Mouse (Mus musculus) lung, postnatal 36 days (tissue): ENCODE results near the gene Hk3.

Experiments
- DNase-seq: peaks from one replicate; pipeline ENCODE4 v3.0.0; 2022; ENCODE audit warnings: mixed read lengths

Gene Hk3

DNA sequence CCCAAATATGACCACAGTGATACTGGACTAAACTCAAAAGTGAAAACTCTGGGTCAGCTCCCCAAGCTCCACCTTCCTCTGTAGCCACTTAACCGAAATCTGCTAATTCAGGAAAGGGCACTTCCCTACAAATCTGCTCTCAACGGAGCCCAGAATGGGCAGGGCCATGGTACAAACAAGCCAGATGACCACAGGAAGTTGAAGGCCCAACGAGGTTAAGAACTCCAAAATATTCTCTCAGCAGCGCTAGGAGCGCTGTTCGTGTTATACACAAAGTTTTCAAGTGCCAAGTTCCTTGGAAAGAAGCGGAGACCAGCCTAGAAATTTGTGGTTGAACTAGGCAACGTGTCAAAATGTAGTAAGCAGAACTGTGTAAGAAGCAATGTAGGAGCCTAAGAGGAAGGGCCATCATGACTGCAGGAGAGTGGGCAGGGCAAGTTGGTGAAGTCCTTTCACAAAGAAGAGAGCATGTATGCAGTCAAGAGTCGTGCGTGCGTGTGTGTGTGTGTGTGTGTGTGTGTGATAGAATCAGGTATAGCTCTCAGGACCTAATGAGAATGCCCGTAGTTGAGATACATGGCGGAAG is at the start of gene Hk3:
Hk3 (minus strand) TSS at position 192 of the 586 bp plus-strand sequence.
- DNase-seq, result peak; percentile 59

DNA sequence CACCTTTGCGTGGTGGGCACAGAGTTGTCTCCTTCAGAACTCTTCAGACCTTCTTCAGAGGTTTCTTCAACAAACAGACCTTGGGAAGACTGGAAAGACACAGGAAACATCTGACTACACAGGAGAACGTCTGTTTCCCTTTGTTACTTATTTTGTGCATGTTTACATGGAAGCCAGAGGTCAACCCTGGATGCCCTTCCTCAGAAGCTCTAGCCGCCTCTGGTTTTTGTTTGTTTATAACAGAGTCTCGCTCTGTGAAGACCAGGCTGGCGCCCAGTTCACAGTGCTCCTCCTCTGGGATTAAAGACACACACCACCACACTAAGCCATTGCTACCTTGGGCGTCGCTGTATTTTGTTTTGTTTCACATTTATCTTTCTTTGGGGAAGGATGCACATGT is 48.5 kb upstream of the Hk3 start:
- DNase-seq, result peak; percentile 36

DNA sequence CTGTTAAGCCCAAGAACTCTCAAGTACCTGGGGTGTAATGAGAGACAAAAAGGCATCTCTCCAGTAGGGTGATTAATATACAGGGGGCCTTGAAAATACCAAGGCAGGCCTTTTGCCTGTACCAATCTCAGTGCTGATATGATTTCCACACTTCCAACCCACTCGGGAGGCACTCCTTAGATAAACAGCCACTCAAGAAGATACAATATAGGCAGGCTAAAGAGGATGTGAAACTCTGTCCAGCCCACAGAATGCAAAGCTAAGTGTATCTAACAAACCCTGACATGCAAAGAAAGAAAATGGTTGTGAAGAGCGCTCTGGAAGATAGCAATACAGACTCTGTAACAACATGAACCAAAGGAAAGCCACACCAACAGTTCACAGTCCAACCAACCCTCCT is 42.1 kb upstream of the Hk3 start:
- peak; percentile 15 for DNase-seq

DNA sequence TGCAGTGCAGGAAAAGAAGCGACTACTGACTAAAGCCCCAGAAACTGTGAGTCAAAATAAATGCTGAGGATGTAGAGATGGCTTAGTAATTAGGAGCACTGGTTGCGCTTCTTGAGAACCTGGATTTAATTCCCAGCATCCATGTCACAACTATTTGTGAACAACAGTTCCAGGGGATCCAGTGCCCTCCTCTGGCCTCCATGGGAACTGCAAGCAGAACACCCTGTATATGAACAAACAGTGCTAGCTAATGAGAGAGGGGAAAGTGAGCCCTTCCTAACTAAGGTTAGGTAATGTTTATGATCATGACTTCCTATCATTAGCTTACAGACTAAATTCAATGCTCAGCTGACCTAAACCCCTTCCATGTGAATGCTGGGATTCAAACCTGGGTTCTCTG is 36.9 kb upstream of the Hk3 start:
- DNase-seq, result peak; percentile 34

DNA sequence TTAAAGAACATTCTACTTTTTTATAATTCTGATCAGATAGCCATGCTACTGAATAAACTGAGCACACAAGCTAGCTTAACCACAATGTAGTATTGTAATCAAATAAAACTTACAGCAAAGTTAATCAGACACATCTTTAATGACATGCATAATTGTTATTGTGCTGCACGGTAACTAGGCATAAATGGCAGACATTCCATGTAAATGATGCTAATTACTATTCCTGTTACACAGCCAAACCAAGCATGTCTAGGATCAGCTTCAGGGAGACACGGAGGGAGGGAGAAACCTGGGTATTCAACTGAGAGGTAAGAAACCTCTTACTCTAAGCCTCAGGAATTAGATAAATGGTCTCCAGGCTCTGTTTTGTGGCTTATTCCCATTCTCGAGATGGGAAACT is 26.5 kb upstream of the Hk3 start:
- DNase-seq, result no peak

DNA sequence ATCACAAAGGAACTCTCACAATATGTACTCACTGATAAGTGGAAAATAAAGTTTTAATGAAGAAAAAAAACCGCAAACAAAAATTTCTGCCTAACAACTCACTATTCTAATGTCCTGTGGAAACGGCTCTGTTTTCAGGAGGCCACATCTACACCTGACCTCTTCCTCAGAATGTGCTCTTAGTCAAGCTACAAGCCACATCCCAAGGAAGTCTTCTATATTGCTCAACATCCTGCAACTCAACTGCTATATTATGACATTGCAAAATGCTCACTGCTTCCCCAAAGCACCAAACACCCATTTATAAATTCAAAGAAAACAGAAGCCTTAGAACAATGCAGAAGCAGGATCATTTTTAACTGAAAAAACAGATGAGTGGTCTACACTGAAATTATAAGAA is 18.8 kb upstream of the Hk3 start:
- DNase-seq, result peak; percentile 32

DNA sequence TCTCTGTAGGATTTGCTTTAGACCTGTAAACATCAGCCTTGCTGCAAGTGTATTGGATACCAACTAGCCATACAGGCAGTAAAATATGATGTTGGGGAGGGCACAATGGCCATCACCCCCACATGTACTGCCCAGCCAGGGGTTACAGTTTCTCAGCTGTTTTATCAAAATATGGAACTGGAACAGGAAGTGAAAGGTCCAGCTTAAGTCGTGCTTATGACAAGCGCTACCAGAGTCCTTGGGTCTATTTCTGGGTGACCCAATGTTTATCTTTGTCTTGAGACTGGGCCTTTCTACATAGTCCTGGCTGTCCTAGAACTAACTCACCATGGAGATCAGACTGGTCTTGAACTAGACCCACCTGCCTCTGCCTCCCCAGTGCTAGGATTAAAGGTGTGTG is 3.0 kb upstream of the Hk3 start:
- DNase-seq, result no peak

DNA sequence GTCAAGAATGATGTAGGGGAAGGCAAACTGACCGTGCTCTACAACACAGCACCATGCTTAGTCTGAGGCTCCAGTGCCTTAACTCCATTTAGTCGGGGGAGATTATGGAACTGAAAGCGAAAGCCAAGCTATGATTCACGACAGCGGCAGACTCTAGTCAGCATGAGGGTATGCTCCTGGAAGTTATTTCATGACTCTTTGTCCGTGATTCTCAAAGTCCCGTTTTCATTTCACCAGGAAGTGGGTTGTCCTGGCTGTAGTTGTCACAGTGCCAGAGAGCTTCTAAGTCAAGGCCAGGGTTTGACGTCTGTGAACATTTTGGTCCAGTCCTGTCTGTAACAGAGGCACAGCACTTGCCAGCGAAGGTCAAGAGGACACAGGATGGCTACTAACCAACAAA is 1.5 kb upstream of the Hk3 start:
- peak; percentile 45 for DNase-seq

DNA sequence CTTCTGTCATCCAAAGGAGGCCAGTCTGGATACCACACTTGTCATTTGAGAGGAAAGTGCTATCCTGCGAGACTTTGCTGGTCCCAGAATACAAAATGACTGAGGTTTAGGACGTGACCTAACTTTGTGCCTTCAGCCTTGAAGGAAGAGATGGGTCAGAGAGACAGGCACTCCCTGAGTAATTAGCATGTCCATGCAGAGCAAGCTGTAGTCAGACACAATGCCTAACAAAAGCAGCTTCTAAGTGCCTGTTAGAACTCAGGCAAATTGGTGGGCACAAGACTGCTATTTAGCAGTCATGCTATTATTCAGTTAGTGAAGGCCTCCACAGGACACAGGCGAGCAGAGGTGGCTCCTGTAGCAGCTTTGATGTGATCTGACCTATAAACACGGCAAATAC is 1.1 kb upstream of the Hk3 start:
- DNase-seq, result no peak

DNA sequence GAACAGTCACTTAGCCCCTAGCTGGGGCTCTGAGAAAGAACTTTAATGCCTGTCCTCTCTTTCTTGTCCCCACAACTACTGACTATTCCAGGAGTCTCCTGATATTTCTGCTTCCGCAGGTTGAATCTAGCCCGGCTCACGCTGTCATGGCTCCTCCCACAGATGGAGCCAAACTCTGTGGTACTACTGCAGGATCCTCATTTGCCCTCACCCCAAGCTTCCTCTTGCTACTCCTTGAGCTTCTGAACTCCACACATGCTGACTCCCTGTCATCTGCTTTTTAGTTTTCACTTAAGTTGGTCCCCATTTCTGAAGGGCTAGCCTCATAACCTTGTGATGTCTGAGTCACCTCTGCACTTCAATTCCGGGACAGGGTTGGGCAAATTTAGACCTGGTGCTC is 1.1 kb downstream of the Hk3 start:
- DNase-seq, result peak; percentile 24

DNA sequence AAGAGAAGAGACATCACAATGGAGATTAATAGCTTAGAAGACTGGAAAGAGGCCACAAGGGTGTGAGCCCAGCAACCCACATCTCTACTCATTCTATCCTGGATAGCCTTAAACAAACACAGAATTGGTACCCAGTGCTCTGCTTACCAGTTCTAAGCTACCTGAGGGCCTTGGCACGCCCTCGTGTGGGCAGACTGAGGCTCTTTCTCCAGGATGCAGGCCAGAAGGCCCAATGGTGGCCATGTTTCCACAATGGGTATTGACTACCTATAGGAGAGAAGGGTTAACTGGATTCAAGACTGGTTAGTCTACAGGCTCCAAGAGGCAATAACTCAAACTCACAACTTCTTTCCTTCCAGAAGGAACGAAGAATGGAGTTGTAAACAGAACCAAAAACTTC is 2.0 kb downstream of the Hk3 start:
- no peak for DNase-seq

DNA sequence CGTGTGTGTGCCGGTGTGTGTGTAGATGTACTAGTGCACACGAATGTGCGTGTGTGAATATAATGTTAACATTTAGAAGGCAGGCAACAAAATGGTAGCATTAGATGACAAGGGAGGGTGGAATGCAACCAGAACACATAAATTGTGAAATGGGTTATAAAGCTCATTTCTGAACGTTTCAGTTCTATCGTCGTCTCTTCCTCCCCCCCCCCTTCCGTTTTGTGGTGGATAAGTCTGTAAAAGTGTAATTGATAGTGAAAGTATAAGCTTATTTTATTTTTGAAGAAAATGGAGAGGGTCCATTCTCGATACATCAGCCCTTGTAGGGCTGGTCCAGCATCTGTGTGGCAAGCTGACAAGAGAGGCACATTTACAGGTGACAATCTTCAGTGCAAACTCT is 2.5 kb downstream of the Hk3 start:
- no peak for DNase-seq

DNA sequence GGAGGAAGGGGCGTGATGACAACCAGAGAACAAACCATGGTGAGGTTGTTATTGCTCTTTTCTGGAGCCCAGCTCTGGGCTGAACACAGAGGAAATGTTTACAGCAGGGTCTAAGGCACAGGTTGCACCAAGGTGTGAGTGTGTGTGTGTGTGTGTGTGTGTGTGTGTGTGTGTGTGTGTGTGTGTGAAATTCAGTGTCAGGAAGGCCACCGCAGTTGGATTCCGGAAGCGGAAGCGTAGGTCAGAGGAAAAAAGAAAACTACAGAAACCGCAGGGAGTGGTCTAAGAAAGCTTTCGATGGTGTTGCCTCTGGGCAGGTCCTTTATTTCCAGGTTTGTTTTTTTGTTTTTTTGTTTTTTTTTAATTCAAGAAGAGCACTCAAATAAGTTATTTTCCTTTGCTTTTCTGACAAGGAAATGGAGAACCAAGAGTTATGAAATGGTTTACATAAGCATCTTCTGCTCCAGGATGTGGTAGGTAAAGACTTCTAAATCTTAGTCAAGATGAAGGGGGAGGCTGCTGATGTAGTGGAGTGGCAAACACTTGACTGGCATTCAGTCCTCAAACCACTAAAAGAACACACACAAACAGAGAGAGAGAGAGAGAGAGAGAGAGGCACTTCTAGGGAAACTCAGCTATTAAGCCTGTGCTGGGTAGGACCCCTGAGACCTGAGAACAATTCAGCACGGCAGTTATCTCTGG is 3.1 kb downstream of the Hk3 start:
- peak; percentile 30 for DNase-seq

DNA sequence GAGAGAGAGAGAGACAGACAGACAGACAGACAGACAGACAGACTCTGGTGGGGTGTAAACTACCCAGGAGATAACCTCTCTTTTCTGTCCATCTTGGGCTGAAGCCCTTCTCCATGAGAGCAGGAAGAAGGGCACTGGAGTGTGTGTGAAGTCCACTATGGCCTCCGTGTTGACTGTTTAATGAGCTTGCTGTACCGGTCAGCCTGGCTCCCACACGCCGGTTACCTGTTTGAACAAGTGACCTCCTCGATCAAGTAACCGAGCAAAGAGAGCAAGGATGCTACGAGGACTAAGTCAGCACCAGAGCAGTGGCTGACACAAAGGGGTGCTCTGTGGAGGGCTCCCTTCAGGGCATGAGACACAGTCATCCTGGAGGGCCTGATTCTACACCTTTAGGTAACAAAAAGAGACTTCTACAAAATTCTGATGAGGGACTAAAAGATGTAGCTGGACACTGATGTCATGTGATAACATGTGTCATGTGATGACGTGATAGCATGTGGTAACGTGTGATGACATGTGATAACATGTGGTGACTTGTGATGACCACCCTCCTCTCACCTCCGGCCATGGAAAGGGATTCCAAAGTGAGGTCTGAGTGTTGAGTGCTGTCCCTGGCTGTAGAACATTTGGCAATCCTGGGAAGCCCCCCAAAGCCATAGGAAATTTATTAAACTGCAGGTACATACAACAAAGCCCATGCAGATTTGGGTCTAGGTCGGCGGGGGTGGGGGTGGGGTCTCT is 3.9 kb downstream of the Hk3 start:
- DNase-seq, result no peak

DNA sequence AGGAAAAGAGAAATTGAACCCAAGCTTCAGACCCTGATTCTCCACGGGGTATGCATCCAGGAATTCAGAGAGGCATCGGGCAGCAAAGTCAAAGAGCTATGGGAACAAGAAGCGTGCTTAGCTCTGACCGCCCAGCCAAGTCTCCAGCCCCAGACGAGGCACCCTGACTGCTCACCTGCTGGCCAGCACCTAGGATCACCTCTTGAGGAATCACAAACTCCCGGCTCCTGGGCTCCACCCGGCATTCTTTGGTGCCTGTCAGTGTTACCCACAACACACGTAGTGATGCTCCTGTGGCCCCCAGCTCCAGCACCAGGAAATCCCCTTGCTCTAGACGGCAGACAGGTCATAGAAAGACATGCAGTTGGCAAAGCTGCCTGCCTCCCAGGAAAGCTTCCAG is 6.7 kb downstream of the Hk3 start:
- no peak for DNase-seq

DNA sequence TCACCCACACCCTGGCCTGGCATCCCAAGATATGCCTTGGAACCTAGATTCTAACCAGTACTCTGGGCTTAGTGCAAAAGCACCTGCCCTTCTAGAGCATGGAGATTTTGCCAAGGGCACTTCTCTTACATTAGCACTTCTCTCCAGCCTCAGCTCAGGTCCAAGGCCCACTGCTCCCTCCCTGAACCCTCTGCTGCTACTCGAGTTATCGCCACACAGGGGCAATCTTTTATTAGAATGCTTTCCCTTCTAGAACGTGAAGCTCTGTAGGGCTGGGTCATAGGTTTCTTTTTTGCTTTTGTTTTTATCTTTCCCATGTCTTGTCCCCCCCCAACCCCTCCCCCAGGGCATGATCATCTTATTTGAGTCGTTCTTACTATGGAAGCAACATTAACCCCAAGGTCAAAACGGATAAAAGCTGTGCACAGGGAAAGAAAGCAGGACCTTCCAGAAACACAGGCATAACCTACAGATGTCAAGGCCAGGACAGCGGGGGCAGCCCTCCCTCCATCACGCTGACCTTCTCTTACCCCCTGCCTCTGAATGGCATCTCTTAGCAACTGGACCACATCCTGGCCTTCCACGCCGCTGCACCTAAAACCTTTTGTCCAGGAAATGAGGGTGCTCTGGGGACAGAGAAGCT is 7.4 kb downstream of the Hk3 start:
- no peak for DNase-seq

DNA sequence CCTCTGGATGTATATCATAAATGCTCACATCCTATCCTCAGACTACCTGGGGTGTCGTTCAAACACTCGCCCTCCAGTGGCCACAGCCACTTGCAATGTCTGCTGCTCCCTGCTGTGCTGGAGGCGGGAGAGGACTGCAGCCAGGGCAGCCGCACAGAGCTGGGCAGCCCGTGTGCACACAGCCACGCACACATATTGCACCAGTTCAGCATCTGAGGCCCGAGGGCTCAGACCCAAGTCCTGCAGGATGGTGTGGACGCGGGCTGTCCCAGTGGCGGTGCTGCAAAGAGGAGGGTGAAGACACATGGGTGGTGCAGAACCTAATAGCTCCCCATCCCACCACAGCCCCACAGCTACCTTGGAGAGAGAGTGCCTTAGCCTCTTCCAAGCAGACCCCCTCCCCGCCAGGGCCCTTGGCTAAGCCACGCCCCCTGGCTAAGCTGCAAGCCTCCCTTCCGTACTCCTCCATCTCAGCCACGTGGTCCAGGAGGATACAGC is 9.2 kb downstream of the Hk3 start:
- no peak for DNase-seq

DNA sequence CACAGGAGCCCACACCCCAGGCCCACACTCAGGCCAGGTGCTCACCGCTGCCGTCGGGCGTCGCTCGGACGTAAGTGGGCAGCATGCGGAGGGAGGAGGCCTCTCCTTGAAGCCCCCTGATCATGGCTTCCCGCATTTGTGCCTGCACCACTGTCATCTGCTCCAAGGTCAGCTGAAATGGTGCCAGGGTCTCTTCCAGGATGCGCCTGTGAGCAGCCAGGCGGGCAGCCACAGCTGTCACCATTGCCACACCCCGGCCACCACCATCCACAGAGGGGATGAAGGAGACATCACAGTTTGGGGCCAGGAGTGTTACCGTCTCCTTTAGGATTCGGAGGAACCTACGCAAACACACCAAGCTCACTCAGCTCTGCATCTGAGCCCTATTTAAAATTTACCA is 10.1 kb downstream of the Hk3 start:
- no peak for DNase-seq

DNA sequence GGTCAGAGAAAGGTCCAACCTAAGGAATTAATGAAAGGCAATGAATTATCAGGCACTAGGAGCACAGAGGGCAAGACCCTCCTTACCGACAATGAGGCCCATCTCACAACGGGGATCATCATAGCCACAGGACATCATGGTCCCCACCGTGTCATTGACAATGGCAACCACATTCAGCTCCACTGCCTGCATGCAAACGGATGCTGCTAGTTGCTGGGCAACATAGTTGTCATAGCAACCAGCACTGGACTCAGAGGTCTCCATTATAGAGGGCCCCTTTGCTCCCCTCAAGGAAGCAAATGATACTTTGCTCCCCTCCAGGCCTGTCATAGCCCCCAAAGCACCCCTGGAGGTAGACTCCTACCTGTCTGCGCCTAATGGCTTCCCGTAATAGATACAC is 12.6 kb downstream of the Hk3 start:
- no peak for DNase-seq

DNA sequence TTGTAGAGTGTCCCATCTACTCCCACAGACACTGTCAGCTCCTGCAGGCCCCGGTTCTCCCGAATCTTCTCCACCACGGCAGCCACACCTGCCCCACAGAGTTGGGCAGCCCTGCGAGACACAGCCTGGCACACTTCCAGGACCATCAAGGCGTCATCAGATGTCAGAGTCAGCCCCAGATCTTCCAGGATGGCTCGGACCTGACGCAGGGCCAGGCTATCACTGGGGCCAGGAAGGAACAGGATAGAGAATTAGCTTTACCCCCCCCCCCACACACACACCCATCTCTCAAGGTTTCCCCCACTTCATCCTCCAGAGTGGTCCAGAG is 14.8 kb downstream of the Hk3 start:
- no peak for DNase-seq

DNA sequence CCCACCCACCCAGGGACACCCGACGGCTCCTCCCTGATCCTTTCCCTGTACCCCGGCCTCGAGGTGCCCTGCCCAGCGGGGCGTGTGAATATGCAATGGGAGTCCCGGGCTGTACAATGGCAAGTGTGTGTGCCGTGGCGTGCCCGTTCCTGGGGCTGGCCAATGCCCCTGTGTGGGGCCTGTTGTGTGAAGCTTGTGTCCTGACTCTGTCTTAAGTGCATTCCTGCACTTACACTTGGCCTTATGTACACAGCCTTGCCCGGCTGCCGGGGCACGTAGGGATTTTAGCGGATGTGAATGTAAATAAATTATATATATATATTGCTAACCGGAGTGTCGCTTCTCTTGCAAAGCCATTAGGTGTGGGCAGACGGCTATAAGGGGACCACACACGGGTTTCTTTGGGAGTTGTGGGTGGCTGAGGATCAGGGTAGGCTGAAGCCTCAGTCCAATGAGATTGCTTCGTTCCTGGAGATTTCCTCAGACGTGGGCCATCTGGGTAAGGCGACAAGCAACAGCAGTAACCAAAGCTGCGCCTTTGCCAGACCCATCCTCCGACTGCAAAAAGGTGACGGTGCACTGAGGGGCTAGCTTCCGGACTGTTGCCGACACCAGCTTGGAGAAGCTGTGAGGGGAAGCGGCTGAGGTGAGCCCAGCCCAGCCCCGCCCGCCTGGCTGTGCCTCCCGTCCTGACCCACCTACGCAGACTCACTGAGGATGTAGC is 15.3 kb downstream of the Hk3 start:
- no peak for DNase-seq

DNA sequence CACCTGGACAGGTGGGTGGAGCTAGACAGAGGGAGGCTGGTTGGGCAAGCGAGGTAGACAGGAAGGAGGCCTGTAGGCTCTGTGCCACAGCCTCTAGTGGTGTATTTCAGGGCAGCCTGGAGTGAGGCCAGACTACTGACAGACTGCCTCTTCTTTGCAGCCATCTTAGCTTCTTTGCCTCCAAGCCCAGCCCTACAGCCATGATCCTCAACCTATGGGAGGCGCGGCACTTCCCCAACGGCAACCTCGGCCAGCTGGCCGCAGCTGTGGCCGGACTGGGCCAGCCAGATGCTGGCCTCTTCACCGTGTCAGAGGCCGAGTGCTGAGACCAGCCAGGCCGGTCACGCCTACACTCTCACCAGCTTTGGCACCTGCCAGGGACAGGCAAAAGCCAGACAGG is 16.5 kb downstream of the Hk3 start:
- DNase-seq, result peak; percentile 63

DNA sequence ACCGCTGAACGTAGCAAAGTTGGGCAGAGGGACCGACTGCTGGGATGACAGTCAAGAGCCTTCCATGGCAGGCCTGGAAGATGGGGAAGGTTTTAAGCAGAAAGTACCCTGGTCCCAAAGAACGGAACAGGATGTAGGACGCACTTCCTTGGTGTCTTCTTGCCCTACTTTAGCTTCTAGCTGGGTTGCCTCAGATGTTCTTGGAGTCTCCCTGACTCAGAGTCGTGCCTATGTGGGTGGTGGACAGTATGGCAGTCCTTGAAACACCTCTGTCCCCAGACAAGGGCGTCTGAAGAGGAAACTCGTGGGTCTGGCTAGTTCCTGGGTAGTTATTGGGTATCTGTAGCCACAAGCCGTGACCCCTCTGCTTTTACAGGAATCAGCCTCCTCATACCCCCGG is 19.1 kb downstream of the Hk3 start:
- DNase-seq, result no peak
